16 mouse cellular contexts compared by ENCODE assay signal in genomic region chr6:128095131-128095530, GRCm38 (mm10). TPM values are rescaled to one million over a fixed set of nuclear protein-coding genes. Genes with fewer than 3 reads are reported as not detected.
A peak's percentile ranks its signal among the peaks of the same experiment; 100 is the strongest.
DNase-seq lines count a peak whose midpoint lies in the region; ATAC-seq and TF ChIP-seq lines count a peak whose summit lies in the region.
"Had no signal": no experiment of that assay in that cellular context is flagged by ENCODE, and none has a peak within 500 bp of the region (broad histone marks: within the 10 kb centered on the region; RNA-seq: fewer than 3 reads in every experiment).

No protein-coding gene starts in this region.

- no peak for TF ChIP-seq CTCF in left cerebral cortex, adult 2 months (IDR thresholded peaks at IDR 0.05)
- no peak for TF ChIP-seq CTCF in lung, postnatal 0 days (IDR thresholded peaks at IDR 0.05)

- ATAC-seq in frontal cortex, adult (ENCODE audit: low TSS enrichment) = peak; percentile 38
- no peak for ATAC-seq in lung, postnatal 0 days
- ATAC-seq: CD4-positive, CD25-positive, alpha-beta regulatory T cell, adult 4 months; intestine, postnatal 0 days had no signal

- DNase-seq in frontal cortex, postnatal 25 days (ENCODE audit: low spot score in 2 of 2) = no peak
- peak in 1 of 2 experiments; percentile 46 for DNase-seq in left cerebral cortex, adult 2 months (ENCODE audit: extremely low spot score in 1 of 2, low spot score in 2 of 2)
- DNase-seq in left cerebral cortex, adult 11 months (ENCODE audit: low spot score) = no peak
- DNase-seq in cerebellum, postnatal 25 days = peak; percentile 62 to 73
- peak; percentile 68 for DNase-seq in telencephalon, adult 2 months (ENCODE audit: low read depth, low spot score)
- no peak for DNase-seq in lung, postnatal 0 days (ENCODE audit: low spot score)
- DNase-seq: adrenal gland, adult 8-10 months; kidney, postnatal 36 days; thymus, postnatal 14 days had no signal

- H3K4me2 ChIP-seq in lung, postnatal 0 days (replicated peaks; ENCODE audit: low read depth, low read length) = no peak overlapping the region
- H3K4me2 ChIP-seq: hindbrain, embryonic 14.5 days; liver, embryonic 11.5 days; neural tube, embryonic 12.5 days had no signal

- no peak overlapping the region for H3K9ac ChIP-seq in lung, postnatal 0 days (replicated peaks; ENCODE audit: low read depth)
- H3K9ac ChIP-seq: hindbrain, embryonic 14.5 days; neural tube, embryonic 12.5 days had no signal

- H3K27me3 ChIP-seq in lung, postnatal 0 days (replicated peaks; ENCODE audit: insufficient read depth, low read length) = no peaks in the 10 kb centered on the region
- H3K27me3 ChIP-seq: neural tube, embryonic 12.5 days had no signal

- no peak overlapping the region for H3K4me3 ChIP-seq in left cerebral cortex, adult 2 months
- no peak overlapping the region for H3K4me3 ChIP-seq in lung, postnatal 0 days (ENCODE audit: low read depth, low read length)
- H3K4me3 ChIP-seq: neural tube, embryonic 12.5 days had no signal

- intact Hi-C loops in left cerebral cortex, adult 2 months (cut with DNase I) = no loop called here

- 90% methylated on average over 10 of the region's 10 CpGs for WGBS in lung, postnatal 0 days

- peaks cover 8% of the 10 kb centered on the region for H3K4me1 ChIP-seq in lung, postnatal 0 days (ENCODE audit: insufficient read depth, low read depth, low read length)

- no peaks in the 10 kb centered on the region for H3K36me3 ChIP-seq in lung, postnatal 0 days (ENCODE audit: insufficient read depth, low read length)
- H3K36me3 ChIP-seq: neural tube, embryonic 12.5 days had no signal

- H3K9me3 ChIP-seq in lung, postnatal 0 days (ENCODE audit: low read length) = no peaks in the 10 kb centered on the region
- H3K9me3 ChIP-seq: megakaryocyte, embryonic 14.5 days; neural tube, embryonic 12.5 days had no signal

- TF ChIP-seq EP300 in lung, postnatal 0 days (IDR thresholded peaks at IDR 0.05) = no peak

- peak overlapping the region; percentile 78 for H3K27ac ChIP-seq in left cerebral cortex, adult 2 months
- H3K27ac ChIP-seq in lung, postnatal 0 days (ENCODE audit: low read length) = no peak overlapping the region
- H3K27ac ChIP-seq: hindbrain, embryonic 14.5 days; neural tube, embryonic 12.5 days had no signal

RNA-seq across cellular contexts. Expression of gene Tspan9, which starts 48.3 kb away (rescaled TPM):
- 10 to 100 TPM; 53.0 to 57.6 TPM for total RNA-seq in left cerebral cortex, adult 2 months (2021)
- 136 and 158 TPM in 2 replicates for polyA plus RNA-seq in lung, postnatal 0 days (2015; fragmentation: Nextera tagmentation; extraction: Ambion mirVana)

Comparison
In these comparisons a context has a peak if more than half of its experiments do, and no peak if none do; other contexts are left out.
1. DNase-seq: peak in cerebellum, postnatal 25 days (2 of 2) and telencephalon, adult 2 months (single experiment); none in frontal cortex, postnatal 25 days (0 of 2), left cerebral cortex, adult 11 months (single experiment) and lung, postnatal 0 days (single experiment).